Mouse (Mus musculus): ENCODE measurements at regions not wholly inside any gene's neighbourhood (a gene's known extent, or its start where the extent isn't known, plus 50 kb on each side); places are given as distances from the start of the nearest gene placed in this dataset.

DNA sequence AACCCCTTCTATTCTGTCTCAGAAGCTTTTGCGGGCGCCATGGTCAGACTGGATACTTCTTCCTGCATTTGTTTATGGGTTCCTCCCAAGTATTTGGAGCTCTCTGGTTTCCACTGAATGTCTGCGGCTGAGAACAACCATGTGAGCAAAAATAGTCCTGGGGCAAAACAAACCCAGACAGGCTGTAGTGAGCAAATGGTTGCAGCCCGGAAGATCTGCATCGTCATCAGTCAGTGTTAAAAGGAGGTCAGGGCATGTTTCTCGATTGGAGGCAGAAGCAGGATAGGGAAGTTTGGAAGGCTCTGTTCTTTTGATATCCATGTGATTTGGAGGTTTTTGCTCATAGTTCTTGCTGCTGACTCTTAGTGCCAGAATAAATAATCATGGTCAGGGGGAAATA, 492.1 kb upstream of the Jag1 start:
- TF ChIP-seq CTCF (IDR thresholded peaks at IDR 0.05; ENCODE audit: insufficient read depth, low read length) (no peak), POLR2A (IDR thresholded peaks at IDR 0.05; ENCODE audit: borderline replicate concordance, extremely low read depth, low read depth, low read length) (no peak)

Data from lung, adult 2 months (tissue).